Mouse (Mus musculus) liver, embryonic 11.5 days (tissue): ENCODE data around the gene Gm11239. TPM values are rescaled to one million over a fixed set of nuclear protein-coding genes. Genes with fewer than 3 reads are reported as not detected.
"Not testable (repeated sequence)": the region's sequence is repeated elsewhere in the genome, so short reads cannot be mapped to it uniquely, and the experiment has no call there.

ENCODE experiments used
- ATAC-seq: fragments of 200-750 bp; cut with Nextera tagmentation; replicated peaks from 2 replicates; pipeline ENCODE4 v1.8.0; 2017; ENCODE audit warnings: moderate number of reproducible peaks, mild to moderate bottlenecking, moderate TSS enrichment, moderate library complexity; ENCODE audit not compliant: low FRiP score
- DNase-seq: peaks from one replicate; pipeline ENCODE4 v3.0.0-alpha.2; 2017; ENCODE audit warnings: low spot score
- H3K27ac ChIP-seq: fragments of 300-500 bp; sonication (generic); 2 replicates; pipeline ENCODE4 v1.5.1; 2014; ENCODE audit warnings: mild to moderate bottlenecking, low read depth, low read length, control low read depth
- H3K27me3 ChIP-seq: fragments of 300-500 bp; sonication (generic); replicated peaks from 2 replicates; pipeline ENCODE4 v1.6.1; 2014; ENCODE audit warnings: low read length, mixed read lengths; ENCODE audit not compliant: control insufficient read depth, insufficient read depth
- H3K36me3 ChIP-seq: fragments of 300-500 bp; sonication (generic); 2 replicates; pipeline ENCODE4 v1.6.1; 2014; ENCODE audit warnings: mild to moderate bottlenecking, low read length, moderate library complexity, mixed read lengths; ENCODE audit not compliant: control insufficient read depth, insufficient read depth
- H3K4me1 ChIP-seq: fragments of 300-500 bp; sonication (generic); replicated peaks from 2 replicates; pipeline ENCODE4 v1.6.1; 2014; ENCODE audit warnings: low read length, mixed read lengths; ENCODE audit not compliant: control insufficient read depth, insufficient read depth
- H3K4me2 ChIP-seq: fragments of 300-500 bp; sonication (generic); 2 replicates; pipeline ENCODE4 v1.6.1; 2014; ENCODE audit warnings: mild to moderate bottlenecking, control low read depth, moderate library complexity
- H3K4me3 ChIP-seq: fragments of 300-500 bp; sonication (generic); 2 replicates; pipeline ENCODE4 v1.5.1; 2014; ENCODE audit warnings: low read depth, low read length, control low read depth
- H3K9ac ChIP-seq: fragments of 300-500 bp; sonication (generic); 2 replicates; pipeline ENCODE4 v1.6.1; 2014; ENCODE audit warnings: low read depth, low read length, control low read depth
- H3K9me3 ChIP-seq: fragments of 300-500 bp; sonication (generic); 2 replicates; pipeline ENCODE4 v1.6.1; 2016; ENCODE audit warnings: low read length, inconsistent platforms, mixed read lengths; ENCODE audit not compliant: control insufficient read depth
- WGBS: fragments of 180-500 bp; shearing (Covaris S2); extraction: QIAGEN DNeasy Blood & Tissue Kit; methylation state at CpG from one replicate; pipeline ENCODE4 v1.1.7; 2014; 5-methylcytosine and 5-hydroxymethylcytosine counted together
- polyA plus RNA-seq: library from polyadenylated mRNA; unstranded; fragments of >200 nt; fragmentation: Nextera tagmentation; extraction: Ambion mirVana; gene quantifications from 2 replicates; pipeline ENCODE4 v1.2.1, GENCODE M21; 2014

The Gm11239 gene
- polyA plus RNA-seq, result not detected in 2 replicates

- no CpG with 5 or more reads among the region's 4 CpGs for WGBS
- not testable (repeated sequence) for H3K4me3 ChIP-seq, H3K9ac ChIP-seq, H3K27me3 ChIP-seq, H3K4me2 ChIP-seq, H3K36me3 ChIP-seq, H3K4me1 ChIP-seq, DNase-seq, ATAC-seq, H3K27ac ChIP-seq, H3K9me3 ChIP-seq
Observed at GRCm38 (mm10) chr4:73668054-73668453, at the start of gene Gm11239. Gene Gm11239, plus strand, starts transcription at chr4:73668354.

DNA sequence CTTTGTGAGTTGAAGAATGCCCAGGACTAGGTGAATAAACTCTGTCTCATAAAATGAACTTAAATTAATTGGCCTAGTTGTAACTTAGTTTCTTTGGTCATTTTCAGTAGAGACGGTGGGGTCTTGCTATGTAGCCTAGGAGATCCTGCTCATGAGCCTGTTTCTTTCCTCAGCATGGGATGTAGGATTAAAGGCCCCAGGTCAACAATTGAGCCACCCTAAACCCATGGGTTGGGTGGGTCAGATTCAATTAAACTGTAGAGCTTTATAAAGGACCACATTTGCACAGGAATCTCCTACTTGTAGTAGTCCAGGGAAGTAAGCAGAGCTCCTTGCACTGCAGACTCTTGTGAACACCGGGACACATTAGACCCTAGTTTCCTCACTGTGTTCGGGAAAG, 45.5 kb upstream of the Gm11239 start, which contains the start of gene Gm11237:
Gene Gm11237 (plus strand): TSS at position 301 of the 400 bp plus-strand sequence.
- not testable (repeated sequence) for H3K4me2 ChIP-seq, DNase-seq, H3K27ac ChIP-seq, H3K4me1 ChIP-seq, H3K36me3 ChIP-seq, H3K4me3 ChIP-seq, H3K9ac ChIP-seq, ATAC-seq, H3K27me3 ChIP-seq, H3K9me3 ChIP-seq
- WGBS, result no CpG with 5 or more reads among the region's 3 CpGs

GRCm38 (mm10) chr4:73637821-73638220, 30.3 kb upstream of the Gm11239 start, which contains the start of gene Gm11236:
Gene Gm11236, plus strand, starts transcription at chr4:73638121.
- H3K36me3 ChIP-seq, H3K9ac ChIP-seq, H3K4me2 ChIP-seq, H3K4me3 ChIP-seq, H3K27ac ChIP-seq, DNase-seq, H3K9me3 ChIP-seq, ATAC-seq, H3K4me1 ChIP-seq, H3K27me3 ChIP-seq: not testable (repeated sequence)
- no CpG with 5 or more reads among the region's 4 CpGs for WGBS

DNA sequence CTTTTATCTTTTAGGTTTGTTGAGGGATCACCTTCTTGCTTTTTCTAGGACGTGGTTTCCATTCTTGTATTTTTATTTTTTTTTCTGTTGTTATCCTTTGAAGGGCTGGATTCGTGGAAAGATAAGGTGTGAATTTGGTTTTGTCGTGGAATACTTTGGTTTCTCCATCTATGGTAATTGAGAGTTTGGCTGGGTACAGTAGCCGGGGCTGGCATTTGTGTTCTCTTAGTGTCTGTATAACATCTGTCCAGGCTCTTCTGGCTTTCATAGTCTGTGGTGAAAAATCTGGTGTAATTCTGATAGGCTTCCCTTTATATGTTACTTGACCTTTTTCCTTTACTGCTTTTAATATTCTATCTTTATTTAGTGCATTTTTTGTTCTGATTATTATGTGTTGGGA, 6.3 kb upstream of the Gm11239 start:
- not testable (repeated sequence) for DNase-seq, H3K4me3 ChIP-seq, H3K4me1 ChIP-seq, H3K27ac ChIP-seq, H3K36me3 ChIP-seq, ATAC-seq, H3K4me2 ChIP-seq, H3K9ac ChIP-seq, H3K9me3 ChIP-seq, H3K27me3 ChIP-seq
- WGBS, result 87% methylated on average over 4 of the region's 4 CpGs

DNA sequence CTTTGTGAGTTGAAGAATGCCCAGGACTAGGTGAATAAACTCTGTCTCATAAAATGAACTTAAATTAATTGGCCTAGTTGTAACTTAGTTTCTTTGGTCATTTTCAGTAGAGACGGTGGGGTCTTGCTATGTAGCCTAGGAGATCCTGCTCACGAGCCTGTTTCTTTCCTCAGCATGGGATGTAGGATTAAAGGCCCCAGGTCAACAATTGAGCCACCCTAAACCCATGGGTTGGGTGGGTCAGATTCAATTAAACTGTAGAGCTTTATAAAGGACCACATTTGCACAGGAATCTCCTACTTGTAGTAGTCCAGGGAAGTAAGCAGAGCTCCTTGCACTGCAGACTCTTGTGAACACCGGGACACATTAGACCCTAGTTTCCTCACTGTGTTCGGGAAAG, 15.1 kb downstream of the Gm11239 start, which contains the start of gene Gm428:
Gene Gm428 (plus strand): TSS at position 301 of the 400 bp plus-strand sequence.
- H3K9ac ChIP-seq, H3K36me3 ChIP-seq, DNase-seq, H3K4me2 ChIP-seq, H3K4me3 ChIP-seq, ATAC-seq, H3K27ac ChIP-seq, H3K9me3 ChIP-seq, H3K27me3 ChIP-seq, H3K4me1 ChIP-seq: not testable (repeated sequence)
- no CpG with 5 or more reads among the region's 4 CpGs for WGBS

DNA sequence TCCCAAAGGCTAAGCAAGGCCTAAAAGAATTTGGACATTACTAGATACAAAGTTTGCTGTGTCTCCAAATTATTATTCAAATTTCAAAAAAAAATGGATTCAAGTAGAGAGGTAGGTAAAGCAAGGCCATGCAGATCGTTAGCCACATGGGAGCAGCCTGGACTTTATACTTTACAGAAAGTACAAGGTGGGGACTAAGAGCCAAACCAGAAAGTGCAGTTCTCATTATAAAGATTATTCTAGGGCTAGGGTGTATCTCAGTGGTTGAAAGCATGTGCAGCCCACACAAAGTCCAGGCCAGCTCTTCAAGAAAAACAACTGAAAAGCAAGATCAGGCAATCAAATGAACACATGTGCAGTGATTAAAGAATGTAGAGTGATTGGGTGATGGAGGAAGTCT, 50.6 kb downstream of the Gm11239 start:
- Histone ChIP-seq H3K9me3 (no peaks in the 10 kb centered on the region), H3K36me3 (no peaks in the 10 kb centered on the region), H3K9ac (no peak overlapping the region), H3K4me1 (no peaks in the 10 kb centered on the region), H3K4me3 (no peak overlapping the region), H3K4me2 (no peak overlapping the region), H3K27me3 (no peaks in the 10 kb centered on the region), H3K27ac (no peak overlapping the region)
- ATAC-seq (no peak), DNase-seq (no peak)
- 72% methylated on average over 1 of the region's 1 CpGs for WGBS

- Histone ChIP-seq H3K4me1 (no peaks in the 10 kb centered on the region), H3K27me3 (no peaks in the 10 kb centered on the region), H3K4me3 (no peak overlapping the region), H3K27ac (no peak overlapping the region), H3K36me3 (no peaks in the 10 kb centered on the region), H3K9me3 (no peaks in the 10 kb centered on the region), H3K9ac (no peak overlapping the region), H3K4me2 (no peak overlapping the region)
- ATAC-seq, result no peak
- no peak for DNase-seq
Observed at GRCm38 (mm10) chr4:73719819-73720218, 51.7 kb downstream of the Gm11239 start.

Other genes with a start within 250 kb of the Gm11239 start
- not detected in 2 replicates for gene Gm11238, start 60.5 kb upstream of the Gm11239 start, polyA plus RNA-seq
- gene Gm11237, start 45.4 kb upstream of the Gm11239 start, polyA plus RNA-seq, result not detected in 2 replicates
- gene Gm11236, start 30.2 kb upstream of the Gm11239 start, polyA plus RNA-seq, result not detected in 2 replicates
- not detected in 2 replicates for gene Gm428, start 15.2 kb downstream of the Gm11239 start, polyA plus RNA-seq
- 0.40 and 0.63 TPM in 2 replicates for gene Rasef, start 122.6 kb downstream of the Gm11239 start, polyA plus RNA-seq
- gene Gm11758, start 207.9 kb downstream of the Gm11239 start, polyA plus RNA-seq, result not detected in 2 replicates
- gene Gm11757, start 222.8 kb downstream of the Gm11239 start, polyA plus RNA-seq, result not detected in 2 replicates
- not detected in 2 replicates for gene Gm13871, start 237.6 kb downstream of the Gm11239 start, polyA plus RNA-seq